Mouse (Mus musculus): ENCODE measurements around the gene Nf1.
A peak's percentile ranks its signal among the peaks of the same experiment; 100 is the strongest.

The Nf1 gene

GRCm38 (mm10) chr11:79527739-79528384, 188.4 kb downstream of the Nf1 start:
- DNase-seq (ENCODE audit: low spot score in 2 of 2), result peak in 1 of 2 experiments; percentile 42

- DNase-seq (ENCODE audit: low spot score in 2 of 2), result no peak
Measured at GRCm38 (mm10) chr11:79528601-79529000, 189.1 kb downstream of the Nf1 start.

- DNase-seq (ENCODE audit: low spot score in 2 of 2), result no peak
Measured at GRCm38 (mm10) chr11:79529226-79529625, 189.7 kb downstream of the Nf1 start.

- no peak for DNase-seq (ENCODE audit: low spot score in 2 of 2)
Measured at GRCm38 (mm10) chr11:79529736-79530135, 190.2 kb downstream of the Nf1 start.

GRCm38 (mm10) chr11:79530333-79530761, 190.9 kb downstream of the Nf1 start, which contains the start of the genes Evi2 and Evi2a:
TSS of gene Evi2 (minus strand) at chr11:79530589.
TSS of gene Evi2a (minus strand) at chr11:79530609.
- DNase-seq (ENCODE audit: low spot score in 2 of 2), result peak in 1 of 2 experiments; percentile 29

- DNase-seq (ENCODE audit: low spot score in 2 of 2), result no peak
Measured at GRCm38 (mm10) chr11:79530774-79531173, 191.3 kb downstream of the Nf1 start.

- no peak for DNase-seq (ENCODE audit: low spot score in 2 of 2)
Measured at GRCm38 (mm10) chr11:79531485-79531884, 192.0 kb downstream of the Nf1 start.

- DNase-seq (ENCODE audit: low spot score in 2 of 2), result no peak
Measured at GRCm38 (mm10) chr11:79533311-79533710, 193.8 kb downstream of the Nf1 start.

GRCm38 (mm10) chr11:79533950-79534690, 194.6 kb downstream of the Nf1 start:
- DNase-seq (ENCODE audit: low spot score in 2 of 2), result no peak

GRCm38 (mm10) chr11:79535554-79535953, 196.1 kb downstream of the Nf1 start:
- no peak for DNase-seq (ENCODE audit: low spot score in 2 of 2)

GRCm38 (mm10) chr11:79536293-79536692, 196.8 kb downstream of the Nf1 start:
- no peak for DNase-seq (ENCODE audit: low spot score in 2 of 2)

- no peak for DNase-seq (ENCODE audit: low spot score in 2 of 2)
Measured at GRCm38 (mm10) chr11:79552622-79553021, 213.1 kb downstream of the Nf1 start.

- no peak for DNase-seq (ENCODE audit: low spot score in 2 of 2)
Measured at GRCm38 (mm10) chr11:79560536-79560935, 221.0 kb downstream of the Nf1 start.

- DNase-seq (ENCODE audit: low spot score in 2 of 2), result no peak
Measured at GRCm38 (mm10) chr11:79563493-79563892, 224.0 kb downstream of the Nf1 start.

GRCm38 (mm10) chr11:79566947-79567346, 227.5 kb downstream of the Nf1 start:
- no peak for DNase-seq (ENCODE audit: low spot score in 2 of 2)

- no peak for DNase-seq (ENCODE audit: low spot score in 2 of 2)
Measured at GRCm38 (mm10) chr11:79568197-79568911, 228.9 kb downstream of the Nf1 start.

- no peak for DNase-seq (ENCODE audit: low spot score in 2 of 2)
Measured at GRCm38 (mm10) chr11:79570319-79570718, 230.8 kb downstream of the Nf1 start.

- no peak for DNase-seq (ENCODE audit: low spot score in 2 of 2)
Measured at GRCm38 (mm10) chr11:79573836-79574235, 234.3 kb downstream of the Nf1 start.

- no peak for DNase-seq (ENCODE audit: low spot score in 2 of 2)
Measured at GRCm38 (mm10) chr11:79575383-79576073, 236.0 kb downstream of the Nf1 start.

GRCm38 (mm10) chr11:79577741-79578140, 238.2 kb downstream of the Nf1 start:
- DNase-seq (ENCODE audit: low spot score in 2 of 2), result peak; percentile 80 to 91

- DNase-seq (ENCODE audit: low spot score in 2 of 2), result no peak
Measured at GRCm38 (mm10) chr11:79580660-79581059, 241.2 kb downstream of the Nf1 start.

GRCm38 (mm10) chr11:79581257-79581656, 241.8 kb downstream of the Nf1 start:
- no peak for DNase-seq (ENCODE audit: low spot score in 2 of 2)
